Comparison of ENCODE assay signal across 11 mouse cellular contexts in the genomic region with DNA sequence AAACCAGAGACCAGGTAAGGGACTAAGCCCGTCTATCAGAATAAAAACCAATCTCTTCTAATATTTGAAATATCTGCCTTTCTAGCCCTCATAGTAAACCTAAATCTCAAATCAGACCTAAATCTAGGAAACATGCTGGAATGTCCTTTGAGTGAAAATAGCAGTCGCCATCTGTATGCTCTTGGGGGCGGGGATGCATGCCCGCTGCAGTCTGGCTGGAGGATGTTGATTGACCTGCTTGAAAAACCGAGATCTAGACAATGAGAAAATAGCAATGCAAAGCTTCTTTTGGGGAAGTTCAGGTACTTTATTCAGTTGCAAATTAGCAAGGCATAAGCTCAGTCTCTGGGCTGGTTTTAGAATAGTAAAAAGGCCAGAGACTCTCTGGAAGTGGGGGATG. TPM values are rescaled to one million over a fixed set of nuclear protein-coding genes. Genes with fewer than 3 reads are reported as not detected.
"Had no signal": no experiment of that assay in that cellular context is flagged by ENCODE, and none has a peak within 500 bp of the region (broad histone marks: within the 10 kb centered on the region; RNA-seq: fewer than 3 reads in every experiment).

No protein-coding gene starts in this region.

RNA-seq across cellular contexts. Expression of a gene that starts 13.8 kb away (rescaled TPM):
- polyA plus RNA-seq: neural tube, embryonic 14.5 days; neural tube, embryonic 15.5 days; small intestine, adult 2 months; spleen, adult 2 months; stomach, embryonic 14.5 days; stomach, embryonic 15.5 days; stomach, embryonic 16.5 days; stomach, postnatal 0 days; testis, adult 2 months; thymus, adult 2 months; urinary bladder, adult 2 months had no signal
